In the genomic region with DNA sequence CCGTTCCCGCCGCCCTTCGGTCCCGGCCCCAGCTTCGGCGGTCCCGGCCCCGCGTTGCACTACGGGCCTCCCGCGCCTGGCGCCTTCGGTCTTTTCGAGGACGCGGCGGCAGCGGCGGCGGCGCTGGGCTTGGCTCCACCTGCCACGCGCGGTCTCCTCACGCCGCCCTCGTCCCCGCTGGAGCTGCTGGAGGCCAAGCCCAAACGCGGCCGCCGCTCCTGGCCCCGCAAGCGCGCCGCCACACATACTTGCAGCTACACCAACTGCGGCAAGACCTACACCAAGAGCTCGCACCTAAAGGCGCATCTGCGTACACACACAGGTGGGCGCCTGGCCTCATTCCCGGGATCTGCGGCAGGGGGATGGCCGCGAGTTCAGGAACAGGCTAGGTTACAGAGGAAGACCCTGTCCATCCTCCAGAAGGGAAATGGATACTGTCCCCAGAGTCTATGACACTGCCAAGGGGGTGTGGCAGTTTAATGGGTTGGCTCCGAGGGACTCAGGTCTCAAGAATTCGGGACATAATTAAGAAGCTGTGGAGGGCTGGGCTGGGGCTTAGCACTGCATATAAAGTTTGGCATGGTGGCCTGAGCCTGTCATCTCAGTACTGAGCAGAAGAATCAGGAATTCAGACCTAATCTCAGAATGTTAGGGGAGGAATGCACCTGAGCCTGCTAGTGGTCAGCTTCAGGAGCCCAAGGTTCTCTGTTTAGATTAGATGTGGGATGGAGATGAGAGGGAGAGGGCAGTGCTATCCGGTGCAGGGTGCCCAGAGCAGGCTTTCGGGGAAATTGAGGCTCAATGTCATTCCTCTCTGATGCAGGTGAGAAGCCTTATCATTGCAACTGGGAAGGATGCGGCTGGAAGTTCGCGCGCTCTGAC, we compare ENCODE assay signal across 8 mouse cellular contexts. TPM values are rescaled to one million over a fixed set of nuclear protein-coding genes. Genes with fewer than 3 reads are reported as not detected.
DNase-seq lines count a peak whose midpoint lies in the region; ATAC-seq and TF ChIP-seq lines count a peak whose summit lies in the region.

No protein-coding gene starts in this region.

- H3K27ac ChIP-seq in brown adipose tissue, adult 24 weeks (replicated peaks; ENCODE audit: low read depth, low read length): peak overlapping the region; percentile 70
- H3K27ac ChIP-seq in heart, embryonic 14.5 days (replicated peaks in 1 of 2; ENCODE audit: control insufficient read depth in 1 of 2, insufficient read depth in 1 of 2, low read depth in 2 of 2, low read length in 2 of 2): peak overlapping the region; percentile 27 to 86; a peak in 2 of 4 replicates
- H3K27ac ChIP-seq in limb, embryonic 11.5 days (replicated peaks; ENCODE audit: low read depth, low read length): no peak overlapping the region
- no peak overlapping the region for H3K27ac ChIP-seq in midbrain, postnatal 0 days (ENCODE audit: low read depth, low read length)

- no peaks in the 10 kb centered on the region for H3K27me3 ChIP-seq in heart, embryonic 14.5 days (ENCODE audit: control insufficient read depth, insufficient read depth, low read length)
- peaks cover 39% of the 10 kb centered on the region for H3K27me3 ChIP-seq in limb, embryonic 11.5 days (ENCODE audit: control insufficient read depth, insufficient read depth, low read length)
- H3K27me3 ChIP-seq in midbrain, postnatal 0 days (ENCODE audit: insufficient read depth, low read length): peaks cover 22% of the 10 kb centered on the region

- peak; percentile 37 to 48 for DNase-seq in right cerebral cortex, postnatal 10 days (ENCODE audit: low spot score in 2 of 2)
- DNase-seq in right cerebral cortex, postnatal 36 days (ENCODE audit: low spot score in 2 of 2): no peak
- DNase-seq in limb, embryonic 11.5 days (ENCODE audit: low spot score): peak; percentile 44
- no peak for DNase-seq in midbrain, postnatal 0 days (ENCODE audit: low spot score)
- DNase-seq in cerebellum, postnatal 36 days: no peak
- DNase-seq in cerebellum, adult 8-10 months: no peak

- TF ChIP-seq CTCF in midbrain, postnatal 0 days (IDR thresholded peaks at IDR 0.05): no peak

- H3K36me3 ChIP-seq in heart, embryonic 14.5 days (ENCODE audit: control insufficient read depth, insufficient read depth, low read length): peaks cover 19% of the 10 kb centered on the region
- H3K36me3 ChIP-seq in limb, embryonic 11.5 days (ENCODE audit: control insufficient read depth, insufficient read depth, low read length): no peaks in the 10 kb centered on the region
- H3K36me3 ChIP-seq in midbrain, postnatal 0 days (ENCODE audit: insufficient read depth, low read length): no peaks in the 10 kb centered on the region

- peak overlapping the region; percentile 90 for H3K4me2 ChIP-seq in heart, embryonic 14.5 days (ENCODE audit: low read length)
- peak overlapping the region; percentile 87 for H3K4me2 ChIP-seq in limb, embryonic 11.5 days (ENCODE audit: low read depth, severe bottlenecking)
- H3K4me2 ChIP-seq in midbrain, postnatal 0 days (ENCODE audit: low read depth, low read length, poor library complexity, severe bottlenecking): peak overlapping the region; percentile 59

- WGBS in heart, embryonic 14.5 days: 7% methylated on average over 50 of the region's 55 CpGs
- WGBS in limb, embryonic 11.5 days: 11% methylated on average over 33 of the region's 55 CpGs
- 11% methylated on average over 44 of the region's 55 CpGs for WGBS in midbrain, postnatal 0 days

- ATAC-seq in heart, embryonic 14.5 days (ENCODE audit: insufficient number of reproducible peaks, insufficient read depth, low FRiP score, low read depth): no peak
- no peak for ATAC-seq in limb, embryonic 11.5 days (ENCODE audit: insufficient number of reproducible peaks, low FRiP score, low TSS enrichment, low read depth)
- ATAC-seq in midbrain, postnatal 0 days (ENCODE audit: low FRiP score): no peak

- H3K4me3 ChIP-seq in brown adipose tissue, adult 24 weeks (ENCODE audit: insufficient read depth, low read depth, low read length): peak overlapping the region; percentile 95
- H3K4me3 ChIP-seq in heart, embryonic 14.5 days (ENCODE audit: control insufficient read depth in 1 of 2, insufficient read depth in 1 of 2, low read depth in 1 of 2, low read length in 2 of 2): peak overlapping the region; percentile 77 to 89
- H3K4me3 ChIP-seq in limb, embryonic 11.5 days (ENCODE audit: low read depth, low read length): peak overlapping the region; percentile 44
- H3K4me3 ChIP-seq in midbrain, postnatal 0 days (ENCODE audit: low read depth, low read length): peak overlapping the region; percentile 44

- no peaks in the 10 kb centered on the region for H3K9me3 ChIP-seq in heart, embryonic 14.5 days (ENCODE audit: control insufficient read depth, low read length)
- no peaks in the 10 kb centered on the region for H3K9me3 ChIP-seq in limb, embryonic 11.5 days (ENCODE audit: control insufficient read depth, low read length)
- no peaks in the 10 kb centered on the region for H3K9me3 ChIP-seq in midbrain, postnatal 0 days (ENCODE audit: low read length)

- H3K9ac ChIP-seq in heart, embryonic 14.5 days (ENCODE audit: low read length): peak overlapping the region; percentile 86
- 0 out of 2 replicates have a peak overlapping the region, but pooled peaks have one; percentile 7 for H3K9ac ChIP-seq in limb, embryonic 11.5 days (ENCODE audit: low read length)
- H3K9ac ChIP-seq in midbrain, postnatal 0 days (replicated peaks; ENCODE audit: low read length, poor library complexity, severe bottlenecking): peak overlapping the region; percentile 56

- no peaks in the 10 kb centered on the region for H3K4me1 ChIP-seq in brown adipose tissue, adult 24 weeks (ENCODE audit: control insufficient read depth, insufficient read depth, insufficient read length, low read length)
- H3K4me1 ChIP-seq in heart, embryonic 14.5 days (ENCODE audit: control insufficient read depth in 2 of 2, insufficient read depth in 2 of 2, low read length in 2 of 2): peaks cover 18 to 27% of the 10 kb centered on the region in 2 experiments
- H3K4me1 ChIP-seq in limb, embryonic 11.5 days (ENCODE audit: control insufficient read depth, insufficient read depth, low read length): peaks cover 3% of the 10 kb centered on the region; the same call in 1 of the 2 replicates
- no peaks in the 10 kb centered on the region for H3K4me1 ChIP-seq in midbrain, postnatal 0 days (ENCODE audit: insufficient read depth, low read length)

RNA-seq across cellular contexts. Expression of a gene that starts 1.3 kb away (rescaled TPM):
- polyA plus RNA-seq in brown adipose tissue, adult 24 weeks (2012; ENCODE audit: insufficient read depth, insufficient read length, missing spikeins): 30.6 and 88.0 TPM in 2 replicates
- polyA plus RNA-seq in heart, embryonic 14.5 days (2014; fragmentation: Nextera tagmentation; extraction: Ambion mirVana): 22.0 and 24.1 TPM in 2 replicates
- polyA plus RNA-seq in limb, embryonic 11.5 days (2014; fragmentation: Nextera tagmentation; extraction: Ambion mirVana): 3.1 and 4.2 TPM in 2 replicates
- 5.3 and 7.8 TPM in 2 replicates for total RNA-seq in midbrain, postnatal 0 days (2014; rRNA removed)
- polyA plus RNA-seq in midbrain, postnatal 0 days (2015; fragmentation: Nextera tagmentation; extraction: Ambion mirVana): 9.8 and 10.5 TPM in 2 replicates

RNA-seq across cellular contexts. Expression of a gene that starts 15.1 kb away (rescaled TPM):
- not detected in 2 replicates for polyA plus RNA-seq in brown adipose tissue, adult 24 weeks (2012; ENCODE audit: insufficient read depth, insufficient read length, missing spikeins)
- 17.9 and 18.1 TPM in 2 replicates for polyA plus RNA-seq in heart, embryonic 14.5 days (2014; fragmentation: Nextera tagmentation; extraction: Ambion mirVana)
- 36.7 and 36.8 TPM in 2 replicates for polyA plus RNA-seq in limb, embryonic 11.5 days (2014; fragmentation: Nextera tagmentation; extraction: Ambion mirVana)
- 2.4 and 3.9 TPM in 2 replicates for total RNA-seq in midbrain, postnatal 0 days (2014; rRNA removed)
- 9.0 and 10.2 TPM in 2 replicates for polyA plus RNA-seq in midbrain, postnatal 0 days (2015; fragmentation: Nextera tagmentation; extraction: Ambion mirVana)

Comparison
In these comparisons a context has a peak if more than half of its experiments do, and no peak if none do; other contexts are left out.
1. DNase-seq: peak in right cerebral cortex, postnatal 10 days (2 of 2) and limb, embryonic 11.5 days (single experiment); none in right cerebral cortex, postnatal 36 days (0 of 2), midbrain, postnatal 0 days (single experiment), cerebellum, postnatal 36 days (0 of 2) and cerebellum, adult 8-10 months (single experiment).
2. H3K27ac ChIP-seq: peak in brown adipose tissue, adult 24 weeks (single experiment) and heart, embryonic 14.5 days (2 of 2); none in limb, embryonic 11.5 days (single experiment) and midbrain, postnatal 0 days (single experiment).
3. H3K4me3 ChIP-seq: peak in every context shown above with its lines; median percentile 95 in brown adipose tissue, adult 24 weeks; 83 in heart, embryonic 14.5 days; 44 in limb, embryonic 11.5 days; 44 in midbrain, postnatal 0 days.
4. H3K9ac ChIP-seq: peak in every context shown above with its lines; median percentile 86 in heart, embryonic 14.5 days; 56 in midbrain, postnatal 0 days; 7 in limb, embryonic 11.5 days.
5. RNA of a gene that starts 15.1 kb away (polyA plus RNA-seq): 36.7 to 36.8 TPM in limb, embryonic 11.5 days, 17.9 to 18.1 TPM in heart, embryonic 14.5 days and 9.0 to 10.2 TPM in midbrain, postnatal 0 days; not detected in brown adipose tissue, adult 24 weeks; every median in the first group is over 10 times any median in the second.
6. Peak in every context shown above with its lines, with median percentiles within 50 percentile points of each other: H3K4me2 ChIP-seq.